ENCODE assay signal across 8 mouse cellular contexts in genomic region chr7:70361383-70362364, GRCm38 (mm10). TPM values are rescaled to one million over a fixed set of nuclear protein-coding genes. Genes with fewer than 3 reads are reported as not detected.
DNase-seq lines count a peak whose midpoint lies in the region; ATAC-seq lines count a peak whose summit lies in the region.

No protein-coding gene starts in this region.

- peaks cover 12% of the 10 kb centered on the region for H3K36me3 ChIP-seq in forebrain, embryonic 12.5 days (replicated peaks)
- H3K36me3 ChIP-seq in heart, embryonic 15.5 days: no peaks in the 10 kb centered on the region
- peaks cover 6% of the 10 kb centered on the region; the same call in 1 of the 2 replicates for H3K36me3 ChIP-seq in liver, embryonic 12.5 days
- peaks cover 12% of the 10 kb centered on the region; the same call in 1 of the 2 replicates for H3K36me3 ChIP-seq in neural tube, embryonic 13.5 days

- peak overlapping the region; percentile 72 for H3K4me2 ChIP-seq in forebrain, embryonic 12.5 days
- peak overlapping the region; percentile 90 for H3K4me2 ChIP-seq in heart, embryonic 15.5 days
- H3K4me2 ChIP-seq in liver, embryonic 12.5 days: peak overlapping the region; percentile 62
- peak overlapping the region; percentile 90 for H3K4me2 ChIP-seq in neural tube, embryonic 13.5 days

- H3K4me3 ChIP-seq in forebrain, embryonic 12.5 days (replicated peaks): peak overlapping the region; percentile 83
- peak overlapping the region; percentile 77 for H3K4me3 ChIP-seq in heart, embryonic 15.5 days
- H3K4me3 ChIP-seq in liver, embryonic 12.5 days: peak overlapping the region; percentile 61
- peak overlapping the region; percentile 92 for H3K4me3 ChIP-seq in neural tube, embryonic 13.5 days

- peaks cover 35% of the 10 kb centered on the region for H3K27me3 ChIP-seq in forebrain, embryonic 12.5 days
- peaks cover 51% of the 10 kb centered on the region for H3K27me3 ChIP-seq in heart, embryonic 15.5 days
- peaks cover 93% of the 10 kb centered on the region for H3K27me3 ChIP-seq in liver, embryonic 12.5 days (replicated peaks)
- H3K27me3 ChIP-seq in neural tube, embryonic 13.5 days: peaks cover 14% of the 10 kb centered on the region

- 0% methylated on average over 98 of the region's 98 CpGs for WGBS in forebrain, embryonic 12.5 days
- under 1% methylated on average over 95 of the region's 98 CpGs for WGBS in heart, embryonic 15.5 days
- WGBS in liver, embryonic 12.5 days (ENCODE audit: insufficient replicate concordance): under 1% methylated on average over 81 of the region's 98 CpGs
- under 1% methylated on average over 98 of the region's 98 CpGs for WGBS in neural tube, embryonic 13.5 days

- H3K9me3 ChIP-seq in forebrain, embryonic 12.5 days: no peaks in the 10 kb centered on the region
- no peaks in the 10 kb centered on the region for H3K9me3 ChIP-seq in heart, embryonic 15.5 days (replicated peaks)
- H3K9me3 ChIP-seq in liver, embryonic 12.5 days (replicated peaks): no peaks in the 10 kb centered on the region
- H3K9me3 ChIP-seq in neural tube, embryonic 13.5 days: no peaks in the 10 kb centered on the region

- H3K27ac ChIP-seq in forebrain, embryonic 12.5 days: peak overlapping the region; percentile 100
- peak overlapping the region; percentile 94 for H3K27ac ChIP-seq in heart, embryonic 15.5 days
- H3K27ac ChIP-seq in liver, embryonic 12.5 days: peak overlapping the region; percentile 91
- H3K27ac ChIP-seq in neural tube, embryonic 13.5 days (replicated peaks): peak overlapping the region; percentile 100

- peak; percentile 92 for DNase-seq in MN1 (ENCODE audit: low spot score)
- DNase-seq in c-Kit-positive CD71-positive TER-119-positive erythroid progenitor cells, embryonic 14.5 days (ENCODE audit: low spot score): peak; percentile 2
- peak; percentile 99 for DNase-seq in kidney, postnatal 14 days
- peak; percentile 95 for DNase-seq in urinary bladder, postnatal 14 days (ENCODE audit: low spot score)

- ATAC-seq in forebrain, embryonic 12.5 days (ENCODE audit: low FRiP score): peak; percentile 92
- peak; percentile 93 for ATAC-seq in heart, embryonic 15.5 days (replicated peaks; ENCODE audit: insufficient number of reproducible peaks, insufficient read depth, low FRiP score, low read depth)
- ATAC-seq in liver, embryonic 12.5 days: peak; percentile 78
- peak; percentile 93 for ATAC-seq in neural tube, embryonic 13.5 days (ENCODE audit: low read depth)

- H3K4me1 ChIP-seq in forebrain, embryonic 12.5 days: peaks cover 13% of the 10 kb centered on the region; the same call in 1 of the 2 replicates
- peaks cover 16% of the 10 kb centered on the region for H3K4me1 ChIP-seq in heart, embryonic 15.5 days (replicated peaks)
- 0 out of 2 replicates have a peak, but pooled peaks cover 3% of the 10 kb centered on the region for H3K4me1 ChIP-seq in liver, embryonic 12.5 days
- H3K4me1 ChIP-seq in neural tube, embryonic 13.5 days (replicated peaks): peaks cover 35% of the 10 kb centered on the region

- peak overlapping the region; percentile 98 for H3K9ac ChIP-seq in forebrain, embryonic 12.5 days
- H3K9ac ChIP-seq in heart, embryonic 15.5 days: peak overlapping the region; percentile 83
- peak overlapping the region; percentile 75 for H3K9ac ChIP-seq in liver, embryonic 12.5 days
- peak overlapping the region; percentile 96 for H3K9ac ChIP-seq in neural tube, embryonic 13.5 days

RNA-seq across cellular contexts. Expression of gene Nr2f2, which starts 4.9 kb away (rescaled TPM):
- polyA plus RNA-seq in forebrain, embryonic 12.5 days (2016; fragmentation: Nextera tagmentation; extraction: Ambion mirVana): 129 and 162 TPM in 2 replicates
- polyA plus RNA-seq in heart, embryonic 15.5 days (2015; fragmentation: Nextera tagmentation; extraction: Ambion mirVana): 25.1 and 27.6 TPM in 2 replicates
- polyA plus RNA-seq in liver, embryonic 12.5 days (2016; fragmentation: Nextera tagmentation; extraction: Ambion mirVana): 23.3 and 26.8 TPM in 2 replicates
- 85.5 and 87.8 TPM in 2 replicates for polyA plus RNA-seq in neural tube, embryonic 13.5 days (2015; fragmentation: Nextera tagmentation; extraction: Ambion mirVana)

Comparison
In these comparisons a context has a peak if more than half of its experiments do, and no peak if none do; other contexts are left out.
1. Peak in every context shown above with its lines: DNase-seq, ATAC-seq, H3K4me3 ChIP-seq and H3K27ac ChIP-seq.
2. DNase-seq: peak in every context shown above with its lines; median percentile 99 in kidney, postnatal 14 days; 95 in urinary bladder, postnatal 14 days; 92 in MN1; 2 in c-Kit-positive CD71-positive TER-119-positive erythroid progenitor cells, embryonic 14.5 days.